Mouse (Mus musculus): ENCODE measurements around the gene Ugt1a2.
"Not testable (repeated sequence)": the region's sequence is repeated elsewhere in the genome, so short reads cannot be mapped to it uniquely, and the experiment has no call there.

The Ugt1a2 gene

DNA sequence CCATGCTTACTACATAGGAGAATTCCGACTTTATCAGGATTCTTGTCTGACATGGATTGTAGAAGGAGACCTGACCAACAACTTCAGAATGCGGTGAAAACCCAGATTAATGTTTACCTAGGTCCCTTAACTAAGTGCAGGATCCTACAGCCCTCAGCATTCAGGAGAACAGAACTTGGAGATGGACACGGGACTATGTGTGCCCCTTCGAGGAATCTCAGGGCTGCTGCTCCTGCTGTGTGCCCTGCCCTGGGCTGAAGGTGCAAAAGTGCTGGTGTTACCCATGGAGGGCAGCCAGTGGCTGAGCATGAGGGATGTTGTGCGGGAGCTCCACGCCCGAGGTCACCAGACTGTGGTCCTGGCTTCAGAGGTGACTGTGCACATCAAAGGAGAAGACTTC lies at the start of gene Ugt1a2:
Gene Ugt1a2, plus strand, starts transcription at position 146 of the 400 bp plus-strand sequence.
- no peak for DNase-seq

DNA sequence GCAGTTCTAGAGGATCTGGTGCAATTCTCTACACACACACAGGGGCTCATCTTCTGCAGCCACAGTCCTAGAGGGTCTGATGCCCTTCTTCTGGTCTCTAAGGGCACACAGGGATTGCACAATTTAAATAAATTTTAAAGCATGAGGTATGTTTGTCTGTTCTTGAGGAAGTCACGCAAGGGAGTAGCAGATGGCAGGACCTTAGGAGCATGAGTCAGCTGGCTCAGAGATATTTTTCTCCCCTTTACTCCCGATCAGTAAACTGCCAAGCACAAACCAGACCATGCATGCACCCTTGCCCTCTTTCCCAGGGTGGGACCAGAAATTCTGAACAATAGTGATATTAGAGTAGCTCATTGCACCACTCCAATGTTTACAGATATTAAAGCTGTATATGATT lies 42.0 kb upstream of the Ugt1a2 start:
- DNase-seq = peak; percentile 35 to 37

- DNase-seq = no peak
Observed at GRCm38 (mm10) chr1:88165711-88166110, 34.7 kb upstream of the Ugt1a2 start, which contains the start of gene Ugt1a5. Gene Ugt1a5, plus strand, starts transcription at chr1:88166012.

GRCm38 (mm10) chr1:88172190-88172589 lies 28.2 kb upstream of the Ugt1a2 start:
- not testable (repeated sequence) for DNase-seq

DNA sequence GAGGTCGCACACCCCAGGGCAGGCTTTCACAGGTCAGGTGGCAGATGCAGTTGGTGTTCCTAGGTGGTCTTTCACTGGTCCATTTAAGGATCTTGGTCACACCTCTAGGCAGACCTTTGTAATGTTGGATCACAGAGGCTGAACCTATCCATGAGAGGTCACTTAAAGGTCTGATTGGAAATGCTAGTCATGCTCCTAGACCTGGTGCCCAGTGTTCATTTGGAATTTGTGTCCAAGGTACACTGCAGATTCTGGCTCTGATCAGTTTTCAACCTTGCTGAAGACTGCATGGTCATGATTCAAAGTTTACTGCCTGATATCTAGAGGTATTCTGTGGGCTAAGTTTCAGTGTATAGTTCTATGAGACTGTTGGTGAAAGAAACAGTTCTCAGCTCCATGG lies 20.7 kb upstream of the Ugt1a2 start:
- DNase-seq = no peak

GRCm38 (mm10) chr1:88186325-88186935 lies 14.0 kb upstream of the Ugt1a2 start:
- no peak for DNase-seq

GRCm38 (mm10) chr1:88192136-88192535 lies 8.3 kb upstream of the Ugt1a2 start:
- DNase-seq = no peak

DNA sequence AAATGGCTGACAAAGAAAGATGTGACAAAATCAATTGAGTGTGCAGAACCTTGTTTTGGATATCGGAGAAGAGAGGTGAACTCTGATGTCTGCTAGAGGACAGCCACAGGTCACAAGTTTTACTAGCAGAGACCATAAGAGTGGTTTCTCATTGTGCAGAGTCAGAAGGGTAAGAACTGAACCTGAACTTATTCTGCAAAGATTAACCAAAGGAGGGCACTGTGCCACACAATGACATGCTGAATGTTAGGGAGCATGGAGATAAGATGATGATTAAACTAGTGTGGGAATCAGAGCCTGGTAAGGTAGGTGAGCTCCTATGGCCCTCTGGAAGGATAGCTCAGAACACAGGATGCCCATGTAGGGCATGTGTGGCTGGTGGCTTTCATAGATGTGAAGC lies 4.7 kb upstream of the Ugt1a2 start:
- DNase-seq = no peak

GRCm38 (mm10) chr1:88197443-88197842 lies 3.0 kb upstream of the Ugt1a2 start:
- DNase-seq = no peak

GRCm38 (mm10) chr1:88199996-88200395 lies 405 bp upstream of the Ugt1a2 start:
- peak; percentile 64 to 65 for DNase-seq

- peak; percentile 89 to 92 for DNase-seq
Observed at GRCm38 (mm10) chr1:88205294-88205922, 5.0 kb downstream of the Ugt1a2 start, which contains the start of gene Dnajb3. Gene Dnajb3, minus strand, starts transcription at chr1:88205782.

DNA sequence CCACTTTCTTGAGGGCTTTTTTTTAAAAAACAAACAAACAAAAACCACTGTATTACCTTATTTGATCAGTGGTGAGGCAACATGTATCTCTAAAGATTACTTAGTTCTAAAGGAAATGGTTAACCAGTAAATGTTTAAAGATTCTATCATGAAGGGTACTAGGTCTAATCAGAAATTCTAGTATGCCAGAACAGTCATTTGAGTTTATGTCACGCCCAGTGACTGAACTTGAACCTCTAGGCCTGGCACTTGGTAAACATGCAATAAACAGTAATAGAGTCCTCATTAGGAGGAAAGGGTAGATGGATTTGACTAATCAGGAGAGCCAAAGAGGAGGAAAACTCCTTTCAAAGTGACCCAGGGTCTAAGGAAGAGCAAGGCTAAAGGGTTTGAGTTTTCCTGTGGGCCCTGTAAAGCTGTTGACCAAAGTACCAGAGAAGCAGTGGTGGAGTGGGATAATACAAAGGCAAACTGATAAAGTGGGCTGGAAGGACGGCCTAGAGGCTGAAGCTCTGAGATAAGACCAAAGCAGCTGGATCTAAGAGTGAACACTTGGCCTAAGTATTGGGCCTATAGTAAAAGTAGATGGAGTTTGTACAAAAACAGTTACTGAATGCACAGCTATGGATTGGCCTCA lies 6.6 kb downstream of the Ugt1a2 start:
- DNase-seq = no peak

GRCm38 (mm10) chr1:88211812-88212211 lies 11.4 kb downstream of the Ugt1a2 start, which contains the start of gene Ugt1a1:
Gene Ugt1a1, plus strand, starts transcription at chr1:88211959.
- no peak for DNase-seq

DNA sequence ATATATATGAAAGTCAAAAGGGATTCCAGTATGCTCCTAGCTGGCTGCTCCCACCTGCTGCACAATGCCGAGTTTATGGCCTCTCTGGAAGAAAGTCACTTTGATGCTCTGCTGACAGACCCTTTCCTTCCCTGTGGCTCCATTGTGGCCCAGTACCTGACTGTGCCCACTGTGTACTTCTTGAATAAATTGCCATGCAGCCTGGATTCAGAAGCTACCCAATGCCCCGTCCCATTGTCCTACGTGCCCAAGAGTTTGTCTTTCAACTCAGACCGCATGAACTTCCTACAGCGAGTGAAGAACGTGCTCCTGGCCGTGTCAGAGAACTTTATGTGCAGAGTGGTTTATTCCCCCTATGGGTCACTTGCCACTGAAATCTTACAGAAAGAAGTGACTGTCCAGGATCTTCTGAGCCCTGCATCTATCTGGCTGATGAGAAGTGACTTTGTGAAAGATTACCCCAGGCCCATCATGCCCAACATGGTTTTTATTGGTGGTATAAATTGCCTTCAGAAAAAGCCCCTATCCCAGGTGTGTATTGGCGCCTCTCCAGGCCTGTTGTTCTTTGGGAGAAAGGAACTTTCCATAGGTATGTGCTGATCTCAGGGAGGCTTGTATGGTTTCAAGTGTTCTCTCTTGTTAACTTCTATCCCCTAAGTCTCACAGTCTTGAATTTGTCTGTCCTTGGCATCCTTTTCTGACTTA lies 12.1 kb downstream of the Ugt1a2 start:
- no peak for DNase-seq

DNA sequence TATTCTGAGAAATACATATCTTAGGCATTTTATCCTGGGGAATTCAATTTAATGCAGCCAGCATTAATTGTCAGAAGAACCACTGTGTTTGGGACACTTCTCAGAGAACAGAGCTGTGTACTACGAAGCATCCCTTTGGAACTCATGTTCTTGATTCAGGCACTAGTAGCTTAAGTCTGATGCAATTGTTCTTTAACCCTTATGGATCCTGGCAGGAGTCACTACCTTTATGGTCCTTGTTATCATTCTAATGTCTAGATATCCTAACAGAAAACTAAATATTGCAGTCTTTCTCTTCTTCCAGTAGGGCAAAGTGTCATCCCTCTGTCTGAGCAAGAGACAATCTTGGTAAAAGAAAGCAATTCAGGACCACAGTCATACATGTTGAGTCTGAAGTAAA lies 12.7 kb downstream of the Ugt1a2 start:
- no peak for DNase-seq

- no peak for DNase-seq
Observed at GRCm38 (mm10) chr1:88213766-88214461, 13.5 kb downstream of the Ugt1a2 start.

DNA sequence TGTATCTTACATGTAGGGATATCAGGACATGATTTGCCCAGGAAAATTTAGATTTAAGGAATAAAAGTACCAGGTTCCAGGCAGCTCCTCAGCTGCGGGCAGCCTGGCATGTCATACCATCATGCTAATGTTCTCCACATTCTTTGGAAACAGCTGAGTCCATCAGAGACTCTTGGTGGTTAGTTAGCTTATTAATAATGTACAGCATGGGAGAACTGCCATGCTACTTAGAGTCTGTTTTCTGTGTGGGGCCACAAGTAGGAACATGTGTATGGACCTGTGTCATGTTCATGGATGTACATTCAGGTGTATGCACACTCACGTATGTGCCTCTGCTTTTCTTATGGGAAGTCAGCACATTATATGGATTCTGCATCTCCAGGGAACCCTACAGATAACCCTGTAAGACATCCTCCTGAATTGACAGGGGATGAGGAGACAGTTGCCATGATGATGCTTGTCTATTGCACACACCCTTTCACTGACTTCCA lies 14.1 kb downstream of the Ugt1a2 start:
- no peak for DNase-seq

- DNase-seq = no peak
Observed at GRCm38 (mm10) chr1:88215466-88216380, 15.3 kb downstream of the Ugt1a2 start.

DNA sequence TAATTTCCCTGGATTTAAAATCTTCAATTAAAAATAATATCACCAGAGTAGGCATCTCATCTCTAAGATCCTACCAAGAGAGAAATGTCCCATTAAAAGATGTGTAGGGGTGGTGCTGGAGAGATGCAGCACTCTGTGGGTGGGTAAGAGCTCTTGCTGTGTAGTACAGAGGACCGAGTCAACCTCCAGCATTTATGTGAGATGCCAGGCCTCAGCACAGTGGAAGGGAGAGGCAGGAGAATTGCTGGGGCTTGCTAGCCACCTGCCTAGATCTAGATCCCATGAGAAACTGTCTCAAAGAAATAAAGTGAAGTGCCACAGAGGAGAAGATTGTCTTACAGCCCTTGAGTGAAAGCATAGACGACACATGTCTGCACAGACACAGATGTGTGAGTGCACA lies 16.1 kb downstream of the Ugt1a2 start:
- no peak for DNase-seq

DNA sequence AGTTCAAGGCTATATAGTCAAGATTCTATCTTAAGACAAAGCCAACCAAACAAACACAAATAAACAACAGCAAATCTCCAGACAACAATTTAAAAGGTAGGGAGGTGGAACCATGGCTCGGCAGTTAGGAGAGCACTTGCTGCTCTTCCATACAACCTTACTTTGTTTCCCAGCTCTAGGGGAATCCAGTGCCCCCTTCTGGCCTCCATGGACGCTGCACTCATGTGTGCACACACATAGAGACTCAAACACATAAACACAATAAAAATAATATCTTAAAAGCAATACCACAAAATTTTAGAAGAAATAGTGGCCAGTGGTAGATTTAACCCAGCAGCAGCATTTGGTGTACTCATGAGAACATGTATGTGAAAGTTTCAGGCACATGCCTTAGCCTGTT lies 16.7 kb downstream of the Ugt1a2 start:
- DNase-seq = no peak

DNA sequence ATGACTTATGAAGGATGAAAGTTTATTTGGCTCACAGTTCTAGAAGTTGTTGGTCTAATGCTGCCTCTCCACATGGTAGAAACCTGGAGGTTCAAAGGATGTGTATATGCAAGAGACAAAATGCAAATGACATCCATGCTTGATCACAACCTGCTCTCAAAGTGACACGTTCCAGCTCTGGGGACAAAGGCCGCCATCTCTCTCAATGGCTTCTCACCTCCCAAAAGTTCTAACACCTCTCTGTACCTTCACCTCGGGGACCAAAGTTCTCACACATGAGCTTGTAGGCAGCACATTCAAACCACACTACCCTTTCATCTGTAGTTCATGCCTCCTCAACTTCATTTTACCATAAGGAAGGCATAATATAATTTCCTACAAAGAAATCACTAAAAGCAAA lies 17.2 kb downstream of the Ugt1a2 start:
- DNase-seq = no peak
